Comparison of ENCODE assay signal across 9 mouse cellular contexts in the genomic region with DNA sequence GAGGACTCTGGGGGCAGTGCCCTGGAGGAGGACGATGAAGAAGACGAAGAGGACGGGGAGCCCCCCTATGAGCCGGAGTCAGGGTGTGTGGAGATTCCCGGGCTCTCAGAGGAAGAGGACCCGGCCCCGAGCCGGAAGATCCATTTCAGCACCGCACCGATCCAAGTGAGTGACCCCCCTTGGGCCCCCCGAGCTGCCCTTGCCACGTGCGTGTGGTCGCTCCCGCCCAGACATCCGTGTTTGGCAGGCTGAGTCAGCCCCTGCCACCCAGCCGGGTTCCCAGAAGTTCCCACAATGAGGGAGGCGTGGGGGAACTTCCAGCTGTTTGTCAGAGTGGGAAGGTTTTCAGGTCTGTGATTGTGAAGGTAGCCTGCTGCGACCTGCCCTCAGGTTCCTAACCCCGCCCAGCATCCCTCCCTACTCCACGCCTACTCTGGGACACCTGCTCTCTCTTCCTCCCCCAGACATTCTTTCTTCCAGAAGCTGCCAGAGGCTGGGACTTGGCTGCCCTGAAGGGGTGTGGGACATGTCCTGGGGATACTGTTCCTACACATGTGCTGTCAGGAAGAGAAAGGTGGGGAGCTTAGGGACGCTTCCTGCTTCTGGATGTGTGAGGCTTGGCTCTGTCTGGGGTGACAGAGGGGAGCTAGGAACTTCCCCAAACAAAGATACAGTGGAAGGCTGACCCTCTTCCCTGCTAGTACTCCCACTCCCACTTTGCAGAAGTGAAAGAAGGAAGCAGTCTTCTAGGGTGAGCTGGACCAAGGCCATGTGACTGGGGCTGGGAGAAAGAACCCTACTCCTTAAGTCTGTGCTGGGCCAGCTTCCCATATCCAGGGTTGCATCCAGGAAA. TPM values are rescaled to one million over a fixed set of nuclear protein-coding genes. Genes with fewer than 3 reads are reported as not detected.
A peak's percentile ranks its signal among the peaks of the same experiment; 100 is the strongest.
DNase-seq lines count a peak whose midpoint lies in the region; ATAC-seq and TF ChIP-seq lines count a peak whose summit lies in the region.
"Had no signal": no experiment of that assay in that cellular context is flagged by ENCODE, and none has a peak within 500 bp of the region (broad histone marks: within the 10 kb centered on the region; RNA-seq: fewer than 3 reads in every experiment).

No protein-coding gene starts in this region.

- peaks cover 88% of the 10 kb centered on the region for H3K4me1 ChIP-seq in forebrain, embryonic 10.5 days
- H3K4me1 ChIP-seq in hindbrain, embryonic 11.5 days (replicated peaks; ENCODE audit: control insufficient read depth, insufficient read depth, low read length): peaks cover 29% of the 10 kb centered on the region
- H3K4me1 ChIP-seq in limb, embryonic 14.5 days (ENCODE audit: control insufficient read depth, insufficient read depth, low read length): peaks cover 57% of the 10 kb centered on the region
- peaks cover 69% of the 10 kb centered on the region for H3K4me1 ChIP-seq in midbrain, embryonic 15.5 days

- DNase-seq in cerebellum, postnatal 14 days: peak; percentile 42 to 49
- DNase-seq in cerebellum, postnatal 4 days (ENCODE audit: low spot score in 2 of 2): no peak
- peak; percentile 63 for DNase-seq in WW6 (ENCODE audit: low read depth, low spot score)
- DNase-seq in forebrain, embryonic 10.5 days (ENCODE audit: extremely low spot score, low spot score): peak; percentile 39
- peak; percentile 46 for DNase-seq in hindbrain, embryonic 11.5 days (ENCODE audit: low spot score)
- DNase-seq in limb, embryonic 14.5 days (ENCODE audit: low spot score): peak; percentile 55
- peak; percentile 76 for DNase-seq in urinary bladder, postnatal 14 days (ENCODE audit: low spot score)

- H3K9me3 ChIP-seq in forebrain, embryonic 10.5 days: no peaks in the 10 kb centered on the region
- no peaks in the 10 kb centered on the region for H3K9me3 ChIP-seq in hindbrain, embryonic 11.5 days (ENCODE audit: control insufficient read depth, low read length)
- no peaks in the 10 kb centered on the region for H3K9me3 ChIP-seq in limb, embryonic 14.5 days (ENCODE audit: control insufficient read depth, low read length)
- no peaks in the 10 kb centered on the region for H3K9me3 ChIP-seq in midbrain, embryonic 15.5 days

- H3K9ac ChIP-seq in hindbrain, embryonic 11.5 days (ENCODE audit: low read depth, low read length): peak overlapping the region; percentile 93
- H3K9ac ChIP-seq in limb, embryonic 14.5 days (ENCODE audit: low read depth, low read length, severe bottlenecking): peak overlapping the region; percentile 82
- peak overlapping the region; percentile 98 for H3K9ac ChIP-seq in midbrain, embryonic 15.5 days

- H3K4me3 ChIP-seq in forebrain, embryonic 10.5 days: peak overlapping the region; percentile 96
- peak overlapping the region; percentile 92 for H3K4me3 ChIP-seq in hindbrain, embryonic 11.5 days (ENCODE audit: low read depth, low read length)
- H3K4me3 ChIP-seq in limb, embryonic 14.5 days (replicated peaks; ENCODE audit: low read length): peak overlapping the region; percentile 87
- H3K4me3 ChIP-seq in midbrain, embryonic 15.5 days: peak overlapping the region; percentile 97

- no peak for ATAC-seq in hindbrain, embryonic 11.5 days (ENCODE audit: low FRiP score)
- no peak for ATAC-seq in limb, embryonic 14.5 days (ENCODE audit: low FRiP score, low read depth)
- no peak for ATAC-seq in midbrain, embryonic 15.5 days (replicated peaks)

- under 1% methylated on average over 22 of the region's 22 CpGs for WGBS in forebrain, embryonic 10.5 days
- whole genome bisulfite sequencing in hindbrain, embryonic 11.5 days: 3% methylated on average over 22 of the region's 22 CpGs
- WGBS in limb, embryonic 14.5 days: 1% methylated on average over 20 of the region's 22 CpGs
- WGBS in midbrain, embryonic 15.5 days: 3% methylated on average over 22 of the region's 22 CpGs

- no peaks in the 10 kb centered on the region for H3K27me3 ChIP-seq in forebrain, embryonic 10.5 days (ENCODE audit: poor library complexity, severe bottlenecking)
- H3K27me3 ChIP-seq in hindbrain, embryonic 11.5 days (ENCODE audit: control insufficient read depth, insufficient read depth, low read length): no peaks in the 10 kb centered on the region
- no peaks in the 10 kb centered on the region for H3K27me3 ChIP-seq in limb, embryonic 14.5 days (ENCODE audit: control insufficient read depth, insufficient read depth, low read length)
- no peaks in the 10 kb centered on the region for H3K27me3 ChIP-seq in midbrain, embryonic 15.5 days (replicated peaks)

- peak overlapping the region; percentile 97 for H3K27ac ChIP-seq in forebrain, embryonic 10.5 days
- 0 out of 2 replicates have a peak overlapping the region, but pooled peaks have one; percentile 30 for H3K27ac ChIP-seq in hindbrain, embryonic 11.5 days (ENCODE audit: low read depth, low read length)
- no peak overlapping the region; the same call in 1 of the 2 replicates for H3K27ac ChIP-seq in limb, embryonic 14.5 days (replicated peaks; ENCODE audit: low read depth, low read length)
- H3K27ac ChIP-seq in midbrain, embryonic 15.5 days: 0 out of 2 replicates have a peak overlapping the region, but pooled peaks have one; percentile 96

- peak overlapping the region; percentile 99 for H3K4me2 ChIP-seq in hindbrain, embryonic 11.5 days (replicated peaks; ENCODE audit: low read depth, low read length)
- H3K4me2 ChIP-seq in limb, embryonic 14.5 days (replicated peaks; ENCODE audit: low read depth, low read length, severe bottlenecking): peak overlapping the region; percentile 100
- peak overlapping the region; percentile 98 for H3K4me2 ChIP-seq in midbrain, embryonic 15.5 days

- peaks cover 41% of the 10 kb centered on the region for H3K36me3 ChIP-seq in forebrain, embryonic 10.5 days (replicated peaks)
- H3K36me3 ChIP-seq in hindbrain, embryonic 11.5 days (ENCODE audit: control insufficient read depth, insufficient read depth, low read length): peaks cover 9% of the 10 kb centered on the region
- H3K36me3 ChIP-seq in limb, embryonic 14.5 days (ENCODE audit: control insufficient read depth, insufficient read depth, low read length): peaks cover 36% of the 10 kb centered on the region
- H3K36me3 ChIP-seq in midbrain, embryonic 15.5 days (replicated peaks): peaks cover 10% of the 10 kb centered on the region

- TF ChIP-seq POLR2A in limb, embryonic 14.5 days (IDR thresholded peaks at IDR 0.05; ENCODE audit: borderline replicate concordance, extremely low read depth, insufficient read depth, insufficient read length): no peak

RNA-seq across cellular contexts. Expression of gene Ppp1r9b, which starts 2.1 kb away (rescaled TPM):
- 8.7 and 10.7 TPM in 2 replicates for polyA plus RNA-seq in forebrain, embryonic 10.5 days (2016; fragmentation: Nextera tagmentation; extraction: Ambion mirVana)
- 12.4 and 16.2 TPM in 2 replicates for polyA plus RNA-seq in hindbrain, embryonic 11.5 days (2014; fragmentation: Nextera tagmentation; extraction: Ambion mirVana)
- polyA plus RNA-seq in limb, embryonic 14.5 days (2012; rRNA removed): 32.8 and 34.6 TPM in 2 replicates
- polyA plus RNA-seq in limb, embryonic 14.5 days (2014; fragmentation: Nextera tagmentation; extraction: Ambion mirVana): 17.3 and 17.9 TPM in 2 replicates
- polyA plus RNA-seq in midbrain, embryonic 15.5 days (2015; fragmentation: Nextera tagmentation; extraction: Ambion mirVana): 20.5 and 22.2 TPM in 2 replicates

RNA-seq across cellular contexts. Expression of gene Samd14, which starts 16.7 kb away (rescaled TPM):
- 35.8 and 36.7 TPM in 2 replicates for polyA plus RNA-seq in forebrain, embryonic 10.5 days (2016; fragmentation: Nextera tagmentation; extraction: Ambion mirVana)
- 46.1 and 47.6 TPM in 2 replicates for polyA plus RNA-seq in hindbrain, embryonic 11.5 days (2014; fragmentation: Nextera tagmentation; extraction: Ambion mirVana)
- 46.0 and 59.7 TPM in 2 replicates for polyA plus RNA-seq in limb, embryonic 14.5 days (2012; rRNA removed)
- 25.5 and 31.7 TPM in 2 replicates for polyA plus RNA-seq in limb, embryonic 14.5 days (2014; fragmentation: Nextera tagmentation; extraction: Ambion mirVana)
- polyA plus RNA-seq in midbrain, embryonic 15.5 days (2015; fragmentation: Nextera tagmentation; extraction: Ambion mirVana): 171 and 177 TPM in 2 replicates

RNA-seq across cellular contexts. Expression of gene Sgca, which starts 16.9 kb away (rescaled TPM):
- not detected in 2 replicates for polyA plus RNA-seq in forebrain, embryonic 10.5 days (2016; fragmentation: Nextera tagmentation; extraction: Ambion mirVana)
- polyA plus RNA-seq in hindbrain, embryonic 11.5 days (2014; fragmentation: Nextera tagmentation; extraction: Ambion mirVana): 0.11 and 0.29 TPM in 2 replicates
- 19.4 and 32.9 TPM in 2 replicates for polyA plus RNA-seq in limb, embryonic 14.5 days (2012; rRNA removed)
- 9.1 and 10.2 TPM in 2 replicates for polyA plus RNA-seq in limb, embryonic 14.5 days (2014; fragmentation: Nextera tagmentation; extraction: Ambion mirVana)
- not detected in 2 replicates for polyA plus RNA-seq in midbrain, embryonic 15.5 days (2015; fragmentation: Nextera tagmentation; extraction: Ambion mirVana)

RNA-seq across cellular contexts. Expression of gene Hils1, which starts 25.6 kb away (rescaled TPM):
- polyA plus RNA-seq in forebrain, embryonic 10.5 days (2016; fragmentation: Nextera tagmentation; extraction: Ambion mirVana): not detected in 2 replicates
- polyA plus RNA-seq in hindbrain, embryonic 11.5 days (2014; fragmentation: Nextera tagmentation; extraction: Ambion mirVana): not detected in 2 replicates
- polyA plus RNA-seq in limb, embryonic 14.5 days (2012; rRNA removed): 0.41 and 0.58 TPM in 2 replicates
- polyA plus RNA-seq in limb, embryonic 14.5 days (2014; fragmentation: Nextera tagmentation; extraction: Ambion mirVana): 0.29 TPM in 1 of 2 replicates, not detected in the other
- polyA plus RNA-seq in midbrain, embryonic 15.5 days (2015; fragmentation: Nextera tagmentation; extraction: Ambion mirVana): not detected in 2 replicates
- polyA plus RNA-seq: brain, embryonic 14.5 days had no signal

RNA-seq across cellular contexts. Expression of gene Pdk2, which starts 48.2 kb away (rescaled TPM):
- polyA plus RNA-seq in forebrain, embryonic 10.5 days (2016; fragmentation: Nextera tagmentation; extraction: Ambion mirVana): 12.1 and 12.5 TPM in 2 replicates
- polyA plus RNA-seq in hindbrain, embryonic 11.5 days (2014; fragmentation: Nextera tagmentation; extraction: Ambion mirVana): 12.5 and 13.0 TPM in 2 replicates
- 29.6 and 36.3 TPM in 2 replicates for polyA plus RNA-seq in limb, embryonic 14.5 days (2012; rRNA removed)
- 34.9 and 38.8 TPM in 2 replicates for polyA plus RNA-seq in limb, embryonic 14.5 days (2014; fragmentation: Nextera tagmentation; extraction: Ambion mirVana)
- polyA plus RNA-seq in midbrain, embryonic 15.5 days (2015; fragmentation: Nextera tagmentation; extraction: Ambion mirVana): 27.4 and 28.2 TPM in 2 replicates

Comparison
In these comparisons a context has a peak if more than half of its experiments do, and no peak if none do; other contexts are left out.
1. DNase-seq: peak in cerebellum, postnatal 14 days (2 of 2), WW6 (single experiment), forebrain, embryonic 10.5 days (single experiment), hindbrain, embryonic 11.5 days (single experiment), limb, embryonic 14.5 days (single experiment) and urinary bladder, postnatal 14 days (single experiment); none in cerebellum, postnatal 4 days (0 of 2).
2. Peak in every context shown above with its lines, with median percentiles within 50 percentile points of each other: H3K4me3 ChIP-seq, H3K4me2 ChIP-seq and H3K9ac ChIP-seq.